Mouse (Mus musculus) MEL (cell line): ENCODE results near the gene Ccdc120. TPM values are rescaled to one million over a fixed set of nuclear protein-coding genes. Genes with fewer than 3 reads are reported as not detected.

Experiments used
- DNase-seq: peaks from one replicate; pipeline ENCODE4 v3.0.0; 2011; ENCODE audit warnings: low read depth, low spot score
- H3K27ac ChIP-seq: 2 replicates; pipeline ENCODE4 v1.5.1; 2012; ENCODE audit warnings: low read depth, mild to moderate bottlenecking, control low read depth, low read length, moderate library complexity; ENCODE audit not compliant: control insufficient read depth
- H3K27me3 ChIP-seq, 2 experiments: fragments of 150-350 bp in 1 of 2; sonication (generic) in 1 of 2; 2 replicates each; pipeline ENCODE4 v1.6.1; 2012; ENCODE audit warnings: low read length in 2 of 2, mild to moderate bottlenecking in 2 of 2, improper control_type of control experiment in 1 of 2, moderate library complexity in 1 of 2; ENCODE audit not compliant: insufficient read depth in 2 of 2, control insufficient read depth in 1 of 2
- H3K36me3 ChIP-seq, 2 experiments: 2 replicates each; pipeline ENCODE4 v1.6.1; 2012 to 2014; ENCODE audit warnings: low read length in 2 of 2, improper control_type of control experiment in 1 of 2, inconsistent platforms in 1 of 2, mild to moderate bottlenecking in 1 of 2; ENCODE audit not compliant: insufficient read depth in 2 of 2, control insufficient read depth in 1 of 2
- H3K4me1 ChIP-seq, 2 experiments: fragments of 150-350 bp in 1 of 2; sonication (generic) in 1 of 2; 2 replicates each; pipeline ENCODE4 v1.6.1; 2012; ENCODE audit warnings: low read length in 2 of 2, improper control_type of control experiment in 1 of 2, mild to moderate bottlenecking in 1 of 2; ENCODE audit not compliant: insufficient read depth in 2 of 2, control insufficient read depth in 1 of 2
- H3K4me3 ChIP-seq, 2 experiments: fragments of 150-350 bp in 1 of 2; sonication (generic) in 1 of 2; 2 replicates each; pipeline ENCODE4 v1.5.1; 2012; ENCODE audit warnings: low read depth in 2 of 2, low read length in 2 of 2, mild to moderate bottlenecking in 2 of 2, moderate library complexity in 2 of 2, control low read depth in 1 of 2, improper control_type of control experiment in 1 of 2; ENCODE audit not compliant: control insufficient read depth in 1 of 2, insufficient read depth in 1 of 2
- H3K79me2 ChIP-seq: 2 replicates; pipeline ENCODE4 v1.6.1; 2012; ENCODE audit warnings: mild to moderate bottlenecking, low read length, moderate library complexity; ENCODE audit not compliant: control insufficient read depth, poor library complexity, insufficient read depth
- H3K9ac ChIP-seq: 2 replicates; pipeline ENCODE4 v1.6.1; 2012; ENCODE audit warnings: low read depth, mild to moderate bottlenecking, control low read depth, low read length, moderate library complexity; ENCODE audit not compliant: control insufficient read depth, poor library complexity, severe bottlenecking
- H3K9me3 ChIP-seq: fragments of 150-350 bp; sonication (generic); replicated peaks from 2 replicates; pipeline ENCODE4 v1.6.1; 2012; ENCODE audit warnings: mild to moderate bottlenecking, low read length, improper control_type of control experiment, moderate library complexity; ENCODE audit not compliant: insufficient read depth
- BHLHE40 ChIP-seq: IDR thresholded peaks from 2 replicates; pipeline ENCODE4 v1.6.1; 2012; ENCODE audit warnings: low read depth, mild to moderate bottlenecking, inconsistent platforms, low read length, improper control_type of control experiment, borderline replicate concordance
- CHD1 ChIP-seq: IDR thresholded peaks from 2 replicates; pipeline ENCODE4 v1.6.1; 2012; ENCODE audit warnings: low read depth, mild to moderate bottlenecking, inconsistent platforms, low read length, improper control_type of control experiment
- CHD2 ChIP-seq: IDR thresholded peaks from 2 replicates; pipeline ENCODE4 v1.6.1; 2011; ENCODE audit warnings: low read length, improper control_type of control experiment
- CTCF ChIP-seq, 3 experiments: IDR thresholded peaks in 2 of 3; conservative IDR thresholded peaks in 1 of 3; 2 replicates each; pipeline ENCODE4 v1.5.1; 2011 to 2012; ENCODE audit warnings: low read length in 3 of 3, low read depth in 2 of 3, mild to moderate bottlenecking in 2 of 3, improper control_type of control experiment in 1 of 3, inconsistent platforms in 1 of 3, mixed read lengths in 1 of 3, moderate library complexity in 1 of 3; ENCODE audit not compliant: control insufficient read depth in 1 of 3, insufficient read depth in 1 of 3, poor library complexity in 1 of 3, severe bottlenecking in 1 of 3
- E2F4 ChIP-seq: IDR thresholded peaks from 2 replicates; pipeline ENCODE4 v1.6.1; 2011; ENCODE audit warnings: low read depth, low read length, improper control_type of control experiment, borderline replicate concordance
- ELF1 ChIP-seq: IDR thresholded peaks from 2 replicates; pipeline ENCODE4 v1.6.1; 2014; ENCODE audit warnings: low read depth, mild to moderate bottlenecking, inconsistent platforms, low read length, improper control_type of control experiment, moderate library complexity
- EP300 ChIP-seq, 2 experiments: IDR thresholded peaks; 2 replicates each; pipeline ENCODE4 v1.6.1; 2011; ENCODE audit warnings: improper control_type of control experiment in 2 of 2, low read length in 2 of 2, low read depth in 1 of 2, mild to moderate bottlenecking in 1 of 2
- ETS1 ChIP-seq: IDR thresholded peaks from 2 replicates; pipeline ENCODE4 v1.6.1; 2012; ENCODE audit warnings: low read depth, mild to moderate bottlenecking, inconsistent platforms, low read length, improper control_type of control experiment, moderate library complexity
- GABPA ChIP-seq: IDR thresholded peaks from 2 replicates; pipeline ENCODE4 v1.6.1; 2012; ENCODE audit warnings: low read depth, mild to moderate bottlenecking, inconsistent platforms, low read length, improper control_type of control experiment, moderate library complexity
- HCFC1 ChIP-seq: IDR thresholded peaks from 2 replicates; pipeline ENCODE4 v1.6.1; 2012; ENCODE audit warnings: low read depth, mild to moderate bottlenecking, inconsistent platforms, low read length, improper control_type of control experiment, moderate library complexity
- JUND ChIP-seq: IDR thresholded peaks from 2 replicates; pipeline ENCODE4 v1.6.1; 2011; ENCODE audit warnings: low read depth, mild to moderate bottlenecking, improper control_type of control experiment, low read length
- KAT2A ChIP-seq: conservative IDR thresholded peaks from 2 replicates; pipeline ENCODE4 v1.6.1; 2012; ENCODE audit warnings: low read depth, low read length, improper control_type of control experiment, inconsistent platforms
- MAFK ChIP-seq: IDR thresholded peaks from 2 replicates; pipeline ENCODE4 v1.6.1; 2011; ENCODE audit warnings: low read depth, mild to moderate bottlenecking, low read length, improper control_type of control experiment, borderline replicate concordance
- MAX ChIP-seq: IDR thresholded peaks from 2 replicates; pipeline ENCODE4 v1.6.1; 2011; ENCODE audit warnings: low read length, improper control_type of control experiment
- MXI1 ChIP-seq: IDR thresholded peaks from 2 replicates; pipeline ENCODE4 v1.6.1; 2011; ENCODE audit warnings: mild to moderate bottlenecking, low read depth, low read length, improper control_type of control experiment
- NELFE ChIP-seq: IDR thresholded peaks from 2 replicates; pipeline ENCODE4 v1.6.1; 2011; ENCODE audit warnings: low read depth, low read length, improper control_type of control experiment
- NRF1 ChIP-seq: IDR thresholded peaks from 2 replicates; pipeline ENCODE4 v1.6.1; 2014; ENCODE audit warnings: low read depth, mild to moderate bottlenecking, inconsistent platforms, low read length, improper control_type of control experiment, moderate library complexity; ENCODE audit not compliant: poor library complexity, insufficient read depth, severe bottlenecking
- RCOR1 ChIP-seq: IDR thresholded peaks from 2 replicates; pipeline ENCODE4 v1.6.1; 2012; ENCODE audit warnings: low read depth, mild to moderate bottlenecking, inconsistent platforms, low read length, improper control_type of control experiment
- SIN3A ChIP-seq: IDR thresholded peaks from 2 replicates; pipeline ENCODE4 v1.6.1; 2012; ENCODE audit warnings: low read length, improper control_type of control experiment, inconsistent platforms
- SMC3 ChIP-seq: IDR thresholded peaks from 2 replicates; pipeline ENCODE4 v1.6.1; 2011; ENCODE audit warnings: low read depth, low read length, improper control_type of control experiment
- TBP ChIP-seq: IDR thresholded peaks from 2 replicates; pipeline ENCODE4 v1.8.0; 2011; ENCODE audit warnings: low read depth, low read length, improper control_type of control experiment
- TCF12 ChIP-seq: IDR thresholded peaks from 2 replicates; pipeline ENCODE4 v1.6.1; 2014; ENCODE audit warnings: low read depth, mild to moderate bottlenecking, inconsistent platforms, low read length, improper control_type of control experiment, moderate library complexity
- UBTF ChIP-seq: IDR thresholded peaks from 2 replicates; pipeline ENCODE4 v1.6.1; 2012; ENCODE audit warnings: low read depth, mild to moderate bottlenecking, inconsistent platforms, low read length, improper control_type of control experiment, moderate library complexity, borderline replicate concordance; ENCODE audit not compliant: insufficient read depth
- USF1 ChIP-seq: IDR thresholded peaks from 2 replicates; pipeline ENCODE4 v1.6.1; 2014; ENCODE audit warnings: low read depth, mild to moderate bottlenecking, inconsistent platforms, low read length, improper control_type of control experiment, moderate library complexity
- USF2 ChIP-seq, 2 experiments: IDR thresholded peaks; 2 replicates each; pipeline ENCODE4 v1.6.1; 2011 to 2012; ENCODE audit warnings: improper control_type of control experiment in 2 of 2, low read length in 2 of 2, borderline replicate concordance in 1 of 2, inconsistent platforms in 1 of 2, low read depth in 1 of 2, mild to moderate bottlenecking in 1 of 2; ENCODE audit not compliant: insufficient read depth in 1 of 2
- ZKSCAN1 ChIP-seq: IDR thresholded peaks from 2 replicates; pipeline ENCODE4 v1.6.1; 2012; ENCODE audit warnings: low read depth, mild to moderate bottlenecking, inconsistent platforms, low read length, improper control_type of control experiment, moderate library complexity
- ZMIZ1 ChIP-seq: IDR thresholded peaks from 2 replicates; pipeline ENCODE4 v1.6.1; 2012; ENCODE audit warnings: low read depth, mild to moderate bottlenecking, inconsistent platforms, low read length, improper control_type of control experiment, moderate library complexity
- ZNF384 ChIP-seq: IDR thresholded peaks from 2 replicates; pipeline ENCODE4 v1.6.1; 2012; ENCODE audit warnings: low read depth, mild to moderate bottlenecking, inconsistent platforms, low read length, improper control_type of control experiment
- polyA plus RNA-seq, 2 experiments: library from polyadenylated mRNA; stranded (reverse) in 1 of 2; unstranded in 1 of 2; fragments of >175 nt in 1 of 2; fragments of >200 nt in 1 of 2; gene quantifications; 2 replicates each; pipeline versions ENCODE4 v1.2.1 to v1.2.4; 2012; ENCODE audit warnings: low replicate concordance in 2 of 2, low read depth in 1 of 2; ENCODE audit not compliant: insufficient read length in 2 of 2, insufficient read depth in 1 of 2, missing spikeins in 1 of 2
- total RNA-seq: library from RNA; depleted of rRNA; stranded (reverse); fragments of 300-350 nt; gene quantifications from 2 replicates; pipeline ENCODE4 v1.2.3, GENCODE M21; 2012

The Ccdc120 gene
- total and polyA plus RNA-seq, 3 experiments, result 3.9 to 12.2 TPM; not detected in 1

- Histone ChIP-seq H3K79me2 (peaks cover 23% of the 10 kb centered on the region), H3K4me1 (peaks cover 0 to 9% of the 10 kb centered on the region in 2 experiments; a peak in 1 of 4 replicates), H3K27me3 (no peaks in the 10 kb centered on the region), H3K4me3 (peak overlapping the region; percentile 20 to 38), H3K9ac (peak overlapping the region; percentile 33; the same call in 1 of the 2 replicates), H3K27ac (no peak overlapping the region), H3K9me3 (no peaks in the 10 kb centered on the region), H3K36me3 (peaks cover 0 to 6% of the 10 kb centered on the region in 2 experiments; a peak in 2 of 4 replicates)
- no peak for DNase-seq
- TF ChIP-seq TCF12 (no peak), HCFC1 (no peak), RCOR1 (no peak), GABPA (no peak), USF2 (IDR thresholded peaks at IDR 0.05; ENCODE audit: borderline replicate concordance in 1 of 2, insufficient read depth in 1 of 2, low read depth in 1 of 2, low read length in 2 of 2) (no peak), MXI1 (no peak), ZMIZ1 (no peak), ZNF384 (no peak), UBTF (no peak), SIN3A (no peak), CHD1 (no peak), NRF1 (no peak), SMC3 (no peak), ELF1 (no peak), ZKSCAN1 (no peak), JUND (no peak), CTCF (IDR thresholded peaks at IDR 0.05 in 2 of 3, conservative IDR thresholded peaks at IDR 0.05 in 1 of 3; ENCODE audit: control insufficient read depth in 1 of 3, insufficient read depth in 1 of 3, low read depth in 2 of 3, low read length in 3 of 3, poor library complexity in 1 of 3, severe bottlenecking in 1 of 3) (no peak), MAX (no peak), EP300 (IDR thresholded peaks at IDR 0.05; ENCODE audit: low read depth in 1 of 2, low read length in 2 of 2) (no peak)
These were observed 54.2 kb downstream of the Ccdc120 start for GRCm38 (mm10) chrX:7696520-7696919.

GRCm38 (mm10) chrX:7692862-7693261 lies 57.8 kb downstream of the Ccdc120 start:
- Histone ChIP-seq H3K9me3 (no peaks in the 10 kb centered on the region), H3K9ac (no peak overlapping the region), H3K4me3 (no peak overlapping the region), H3K27me3 (peaks cover 19% of the 10 kb centered on the region in 2 experiments), H3K27ac (no peak overlapping the region), H3K4me1 (no peaks in the 10 kb centered on the region), H3K79me2 (peaks cover 8% of the 10 kb centered on the region), H3K36me3 (0 out of 4 replicates have a peak, but pooled peaks cover 0 to 2% of the 10 kb centered on the region in 2 experiments)
- DNase-seq, result peak; percentile 72
- TF ChIP-seq CTCF (IDR thresholded peaks at IDR 0.05 in 2 of 3, conservative IDR thresholded peaks at IDR 0.05 in 1 of 3; ENCODE audit: control insufficient read depth in 1 of 3, insufficient read depth in 1 of 3, low read depth in 2 of 3, low read length in 3 of 3, poor library complexity in 1 of 3, severe bottlenecking in 1 of 3), result peak; percentile 61 to 83 (median 67)
- no peak for TF ChIP-seq NELFE
- no peak for TF ChIP-seq TBP
- peak; percentile 40; the same call in 1 of the 2 replicates for TF ChIP-seq ZNF384
- TF ChIP-seq UBTF, result no peak
- TF ChIP-seq TCF12, result no peak
- no peak for TF ChIP-seq EP300 (IDR thresholded peaks at IDR 0.05; ENCODE audit: low read depth in 1 of 2, low read length in 2 of 2)
- TF ChIP-seq MAX, result no peak
- TF ChIP-seq HCFC1, result 0 out of 2 replicates have a peak, but pooled peaks have one; percentile 41
- no peak for TF ChIP-seq SIN3A
- no peak for TF ChIP-seq RCOR1
- TF ChIP-seq E2F4, result no peak
- no peak for TF ChIP-seq USF2 (IDR thresholded peaks at IDR 0.05; ENCODE audit: borderline replicate concordance in 1 of 2, insufficient read depth in 1 of 2, low read depth in 1 of 2, low read length in 2 of 2)
- no peak for TF ChIP-seq USF1
- no peak for TF ChIP-seq MAFK
- no peak for TF ChIP-seq MXI1
- TF ChIP-seq ETS1, result no peak
- TF ChIP-seq ZKSCAN1, result no peak
- no peak for TF ChIP-seq GABPA
- TF ChIP-seq KAT2A, result no peak
- no peak for TF ChIP-seq CHD2
- TF ChIP-seq SMC3, result peak; percentile 78
- TF ChIP-seq BHLHE40, result 0 out of 2 replicates have a peak, but pooled peaks have one; percentile 38
